Mouse (Mus musculus) retina, postnatal 1 day (tissue): Measurements from ENCODE around the gene Ly6g6e.

Experiments used
- DNase-seq: peaks from one replicate; pipeline ENCODE4 v3.0.0-alpha.2; 2012

Ly6g6e gene

DNA sequence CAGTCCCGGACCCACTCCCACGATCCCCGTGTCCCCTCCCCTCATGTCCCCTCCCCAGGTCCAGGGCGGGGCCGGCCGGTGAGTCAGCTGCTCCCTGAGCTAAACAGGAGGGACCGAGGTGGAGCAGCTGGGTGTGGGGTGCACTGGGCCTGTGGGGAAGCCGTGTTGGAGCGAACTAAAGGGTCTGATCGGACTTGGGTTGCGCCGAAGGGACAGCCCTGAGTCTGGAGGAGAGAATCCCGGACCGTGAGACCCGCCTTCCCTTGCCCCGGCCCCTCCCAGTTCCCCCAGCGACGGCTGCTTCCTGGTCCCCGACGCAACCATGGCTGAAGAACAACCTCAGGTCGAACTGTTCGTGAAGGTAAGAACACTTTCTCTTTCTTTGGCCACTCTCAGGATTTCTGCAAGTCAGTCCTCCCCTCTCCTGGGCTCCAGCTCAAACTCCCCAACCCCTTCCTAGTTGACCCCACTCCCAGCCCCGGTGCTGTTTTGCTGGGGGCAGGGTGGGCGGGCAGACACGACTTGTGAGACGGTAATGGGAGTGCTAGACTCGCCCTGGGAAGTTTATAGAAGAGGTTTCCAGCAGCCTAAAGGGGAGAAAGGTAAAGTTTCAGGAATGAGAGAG, 26.5 kb upstream of the Ly6g6e start:
- DNase-seq = peak; percentile 69

DNA sequence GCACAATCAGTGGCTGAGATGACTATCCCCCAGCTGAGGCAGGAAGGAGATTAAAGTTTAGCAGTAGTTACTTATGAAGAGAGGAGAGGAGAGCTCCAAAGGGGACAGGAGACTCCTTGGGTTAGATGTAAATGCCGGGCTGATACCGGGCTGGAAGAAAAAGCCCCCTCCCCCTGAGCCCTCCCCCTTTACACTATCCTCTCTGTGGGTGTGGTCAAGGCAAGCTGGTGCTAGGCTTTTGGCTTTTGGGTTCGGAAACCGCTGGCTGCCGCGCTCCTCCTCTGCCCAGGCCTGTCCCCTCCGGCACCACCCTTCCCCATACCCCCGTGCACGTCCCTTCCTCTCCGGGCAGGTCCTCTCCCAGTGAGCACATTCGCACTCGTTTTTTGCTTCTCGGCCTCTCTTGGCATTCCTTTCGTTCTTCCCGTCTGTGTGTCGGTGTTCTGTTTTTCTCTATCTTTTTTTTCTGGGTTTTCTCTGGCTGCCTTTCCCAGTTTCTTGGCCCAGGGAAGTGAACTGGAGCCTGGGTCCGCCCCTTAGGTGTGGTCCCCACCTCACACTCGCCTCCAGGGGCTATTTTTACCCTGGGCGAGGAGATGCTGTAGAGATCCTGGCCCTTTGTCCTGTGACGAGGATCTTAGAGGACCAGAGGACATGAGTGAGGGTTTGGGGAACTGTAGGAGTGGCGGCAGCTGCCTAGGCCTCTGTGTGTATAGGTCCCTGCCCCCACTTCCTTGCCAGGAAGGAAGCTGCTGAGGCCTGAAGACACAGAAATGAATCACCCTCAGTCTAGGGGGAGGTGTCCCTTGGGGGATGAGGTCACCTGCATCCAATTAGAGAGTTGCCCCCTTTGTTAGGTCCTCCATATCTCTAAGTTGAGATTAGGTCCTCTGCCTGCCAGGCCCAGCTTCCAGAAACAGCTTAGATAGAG, 25.3 kb upstream of the Ly6g6e start:
- DNase-seq = peak; percentile 82

DNA sequence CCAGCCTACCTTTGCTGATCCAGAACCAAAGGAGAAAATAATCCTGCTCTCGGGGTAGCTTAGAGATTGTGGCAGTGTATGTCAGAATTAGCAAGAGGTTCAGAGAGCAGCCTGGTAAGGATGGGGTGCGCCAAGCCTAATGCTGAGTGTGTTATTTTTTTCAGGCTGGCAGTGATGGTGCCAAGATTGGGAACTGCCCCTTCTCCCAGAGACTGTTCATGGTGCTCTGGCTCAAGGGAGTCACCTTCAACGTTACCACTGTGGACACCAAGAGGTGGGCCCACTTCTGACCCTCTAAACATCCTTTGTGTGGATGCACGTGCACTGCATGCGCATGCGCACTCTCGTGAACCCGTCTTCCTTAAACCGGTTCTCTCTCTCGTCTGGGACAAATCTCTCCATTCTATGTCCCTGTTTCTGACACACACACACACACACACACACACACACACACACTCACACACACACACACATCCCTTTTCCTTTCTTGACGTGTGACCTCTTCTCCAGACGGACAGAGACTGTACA, 24.4 kb upstream of the Ly6g6e start:
- no peak for DNase-seq

DNA sequence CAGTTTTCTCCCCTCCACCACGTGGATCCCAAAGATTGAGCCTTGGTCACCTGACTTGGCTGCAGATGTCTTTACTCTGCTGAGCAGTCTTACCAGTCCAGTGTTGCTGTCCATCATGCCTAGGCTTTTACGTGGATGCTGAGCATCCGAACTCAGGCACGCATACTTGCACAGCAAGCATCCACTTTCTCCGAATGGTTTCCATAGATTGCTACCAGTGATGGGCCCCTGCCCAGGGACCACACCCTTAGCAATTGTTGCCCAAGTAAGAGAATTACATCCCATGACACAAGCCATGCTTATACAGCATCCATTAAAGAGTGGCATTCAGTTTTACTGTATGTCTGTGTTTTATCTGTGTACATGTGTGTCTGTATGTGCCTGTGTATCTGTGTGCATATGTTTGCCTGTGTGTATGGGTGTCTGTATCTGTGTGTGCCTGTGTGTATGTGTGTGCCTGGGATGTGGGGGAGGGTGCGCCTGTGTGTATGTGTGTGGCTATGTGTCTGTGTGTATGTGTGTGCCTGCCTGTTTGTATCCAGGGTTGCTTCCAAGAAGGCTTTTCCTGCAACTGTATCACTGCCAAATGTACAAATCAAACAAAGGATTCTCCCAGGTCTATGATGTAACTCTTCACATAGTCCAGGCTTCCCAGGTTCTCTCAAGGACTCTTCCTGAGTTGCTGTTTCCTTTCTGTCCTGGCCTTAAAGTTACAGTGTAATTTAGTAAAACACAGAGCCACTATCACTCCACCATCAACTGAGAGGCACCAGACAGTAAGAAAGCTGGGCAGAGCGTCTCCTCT, 20.8 kb upstream of the Ly6g6e start:
- no peak for DNase-seq

DNA sequence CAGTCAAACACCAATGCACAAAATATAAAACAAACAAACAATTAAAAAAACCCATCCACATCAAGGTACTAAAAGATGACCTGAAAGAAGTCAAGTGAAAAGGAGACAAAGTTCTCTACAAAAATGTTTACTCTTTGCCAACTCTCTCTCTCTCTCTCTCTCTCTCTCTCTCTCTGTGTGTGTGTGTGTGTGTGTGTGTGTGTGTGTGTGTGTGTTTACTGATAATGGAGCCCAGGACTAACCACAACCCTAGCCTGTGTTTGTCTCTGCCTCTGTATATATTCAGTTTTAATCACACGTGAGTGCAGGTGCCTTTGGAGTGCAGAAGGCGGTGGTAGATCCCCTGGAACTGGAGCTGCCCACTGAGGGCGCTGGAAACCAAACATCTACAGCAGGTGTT, 19.6 kb upstream of the Ly6g6e start:
- DNase-seq = no peak

DNA sequence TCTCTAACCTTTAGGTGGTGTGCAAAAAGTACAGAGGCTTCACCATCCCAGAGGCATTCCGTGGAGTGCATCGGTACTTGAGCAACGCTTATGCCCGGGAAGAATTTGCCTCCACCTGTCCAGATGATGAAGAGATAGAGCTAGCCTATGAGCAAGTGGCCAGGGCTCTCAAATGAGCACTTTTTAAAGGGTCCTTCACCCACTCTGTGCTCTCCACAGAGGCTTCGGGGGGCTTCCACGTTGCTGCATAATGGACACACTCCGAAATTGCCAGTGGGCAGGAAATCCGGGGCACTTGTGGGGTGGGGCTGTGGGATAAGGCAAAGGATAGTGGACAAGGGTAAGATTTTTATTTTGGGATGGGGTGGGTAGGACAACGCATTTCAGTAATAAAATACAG, 18.4 kb upstream of the Ly6g6e start:
- DNase-seq = no peak

DNA sequence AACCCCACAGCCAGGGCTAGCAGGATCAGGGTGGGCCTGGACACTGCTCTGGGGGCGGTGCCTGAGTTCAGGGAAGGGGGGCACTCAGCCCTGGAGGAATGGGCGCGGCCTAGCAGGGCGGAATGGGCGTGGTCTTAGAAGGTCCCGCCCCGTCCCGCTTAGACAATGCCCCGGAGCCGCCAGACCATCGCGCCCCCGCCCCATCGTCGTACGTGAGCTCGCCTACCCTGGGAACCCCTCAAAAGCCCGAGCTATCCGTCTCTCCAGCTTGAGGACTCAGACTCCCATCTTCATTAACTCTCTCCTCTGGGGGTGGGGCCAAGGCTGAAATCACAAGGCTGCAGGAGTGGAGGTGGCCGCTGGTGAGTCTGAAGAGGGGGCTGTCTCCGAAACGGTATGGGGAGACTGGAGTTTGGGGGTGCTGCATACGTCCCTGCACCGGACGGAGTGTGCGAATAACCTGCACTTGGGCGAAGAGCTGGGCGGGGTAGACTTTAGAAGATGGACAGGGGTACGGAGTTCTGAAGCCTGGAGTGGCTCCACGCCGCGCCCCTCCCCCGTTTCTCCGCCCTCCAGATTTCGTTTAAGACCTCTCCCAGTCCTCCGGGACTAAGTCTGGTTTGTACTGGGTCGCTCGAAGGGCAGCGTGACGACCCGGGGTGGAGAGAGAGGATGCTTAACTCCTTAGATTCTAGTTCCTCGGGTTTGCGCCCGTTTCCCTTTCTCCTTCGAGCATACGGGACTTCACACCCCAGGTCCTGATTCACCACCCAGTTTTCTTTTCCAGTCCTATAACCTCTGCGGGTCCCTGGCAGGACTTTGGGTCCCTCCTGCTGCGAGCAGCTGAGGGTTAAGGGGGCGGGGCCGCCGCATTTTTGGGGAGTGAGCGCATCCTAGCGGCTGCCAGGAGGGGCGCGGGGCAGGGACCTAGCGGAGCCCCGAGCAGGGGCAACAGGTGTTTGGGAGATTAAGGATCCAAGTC, 17.5 kb upstream of the Ly6g6e start, which contains the start of gene Ddah2:
Gene Ddah2 (plus strand): TSS at position 125 of the 982 bp plus-strand sequence.
- peak; percentile 96 for DNase-seq

DNA sequence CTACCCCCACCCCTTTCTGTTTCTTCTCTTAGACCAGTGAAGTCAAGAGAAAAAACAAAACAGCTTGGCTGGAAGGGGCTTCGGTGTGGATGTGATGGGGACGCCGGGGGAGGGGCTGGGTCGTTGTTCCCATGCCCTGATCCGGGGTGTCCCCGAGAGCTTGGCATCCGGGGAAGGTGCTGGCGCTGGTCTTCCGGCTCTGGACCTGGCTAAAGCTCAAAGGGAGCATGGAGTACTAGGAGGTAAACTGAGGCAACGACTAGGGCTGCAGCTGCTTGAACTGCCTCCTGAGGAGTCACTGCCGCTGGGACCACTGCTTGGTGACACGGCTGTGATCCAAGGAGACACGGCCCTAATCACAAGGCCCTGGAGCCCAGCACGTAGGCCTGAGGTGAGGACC, 16.6 kb upstream of the Ly6g6e start:
- no peak for DNase-seq

DNA sequence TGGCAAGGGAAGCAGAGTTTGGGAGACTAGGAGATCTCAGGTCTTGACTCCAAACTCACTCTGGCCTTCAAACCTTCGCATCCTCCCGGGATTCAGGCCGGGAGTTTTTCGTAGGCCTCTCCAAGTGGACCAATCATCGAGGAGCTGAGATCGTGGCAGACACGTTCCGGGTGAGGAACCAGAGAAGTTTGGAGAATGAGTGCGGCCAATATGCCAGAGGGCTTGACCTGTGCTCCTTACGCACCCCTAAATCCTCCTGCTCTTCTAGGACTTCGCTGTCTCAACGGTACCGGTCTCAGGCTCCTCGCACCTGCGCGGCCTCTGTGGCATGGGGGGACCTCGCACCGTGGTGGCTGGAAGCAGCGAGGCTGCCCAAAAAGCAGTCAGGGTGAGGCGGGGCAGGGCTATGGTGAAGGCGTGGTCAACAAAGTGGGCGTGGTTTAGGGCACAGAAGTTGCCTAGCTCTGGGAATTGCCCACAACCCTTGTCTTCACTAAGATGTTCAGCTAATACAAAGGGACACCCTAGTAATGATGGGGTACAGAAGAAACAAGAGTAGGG, 15.9 kb upstream of the Ly6g6e start:
- DNase-seq = no peak

DNA sequence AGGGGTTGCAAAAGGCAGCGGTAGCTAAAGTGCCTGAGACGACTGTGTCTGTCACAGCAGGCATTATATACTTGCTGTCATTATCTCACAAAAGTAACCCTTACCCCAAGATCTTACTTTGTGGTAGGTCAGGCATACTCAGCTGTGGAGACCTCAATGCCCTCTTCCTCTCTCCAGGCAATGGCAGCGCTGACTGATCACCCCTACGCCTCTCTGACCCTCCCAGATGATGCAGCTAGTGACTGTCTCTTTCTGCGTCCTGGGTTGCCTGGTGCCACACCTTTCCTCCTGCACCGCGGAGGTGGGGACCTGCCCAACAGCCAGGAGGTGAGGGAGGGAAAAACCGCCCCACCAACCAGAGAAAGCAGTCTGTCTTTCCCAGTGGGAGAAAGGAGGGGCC, 15.4 kb upstream of the Ly6g6e start:
- no peak for DNase-seq

DNA sequence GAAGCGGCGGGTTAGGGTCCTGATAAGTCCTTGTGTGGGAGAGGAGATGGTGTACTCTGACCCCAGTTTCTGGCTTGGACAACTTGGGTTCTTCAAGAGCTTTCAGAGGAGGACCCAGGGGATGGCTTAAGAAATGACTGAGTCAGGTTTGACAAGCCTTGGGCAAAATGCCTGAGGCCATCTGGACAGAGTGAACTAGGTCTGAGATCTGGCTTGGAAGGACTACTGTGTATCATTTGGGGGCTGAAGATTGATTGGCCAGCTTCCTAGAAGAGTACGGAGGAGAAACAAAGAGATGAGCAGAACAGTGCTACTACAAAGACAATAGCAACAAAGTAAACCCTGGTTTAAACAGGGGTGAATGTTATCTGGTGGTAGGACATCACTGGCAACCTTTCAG, 13.2 kb upstream of the Ly6g6e start:
- DNase-seq = no peak

DNA sequence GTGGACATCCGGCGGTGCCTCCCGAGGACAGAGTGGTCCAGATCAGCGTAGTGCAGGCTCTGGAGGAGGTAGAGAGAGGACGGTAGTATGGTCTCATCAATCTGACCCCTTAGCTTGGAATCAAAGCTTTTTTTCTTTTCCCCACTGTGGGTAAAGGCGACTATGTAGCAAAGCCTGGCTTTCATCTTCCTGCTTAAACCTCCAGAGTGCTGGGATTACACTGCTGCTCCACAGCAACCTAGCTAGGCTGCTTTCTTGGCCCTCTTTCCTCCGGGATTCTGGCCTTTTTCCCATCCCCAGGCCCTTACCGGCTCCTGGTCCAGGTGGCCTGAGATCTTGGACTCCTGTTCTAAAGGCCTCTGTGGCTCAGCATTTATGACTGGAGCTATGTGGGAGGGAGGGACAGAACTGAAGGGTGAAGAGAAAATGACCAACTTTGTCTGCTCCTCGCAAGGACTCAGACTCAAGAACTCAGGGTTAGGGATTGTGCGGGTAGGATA, 12.3 kb upstream of the Ly6g6e start:
- DNase-seq = no peak

DNA sequence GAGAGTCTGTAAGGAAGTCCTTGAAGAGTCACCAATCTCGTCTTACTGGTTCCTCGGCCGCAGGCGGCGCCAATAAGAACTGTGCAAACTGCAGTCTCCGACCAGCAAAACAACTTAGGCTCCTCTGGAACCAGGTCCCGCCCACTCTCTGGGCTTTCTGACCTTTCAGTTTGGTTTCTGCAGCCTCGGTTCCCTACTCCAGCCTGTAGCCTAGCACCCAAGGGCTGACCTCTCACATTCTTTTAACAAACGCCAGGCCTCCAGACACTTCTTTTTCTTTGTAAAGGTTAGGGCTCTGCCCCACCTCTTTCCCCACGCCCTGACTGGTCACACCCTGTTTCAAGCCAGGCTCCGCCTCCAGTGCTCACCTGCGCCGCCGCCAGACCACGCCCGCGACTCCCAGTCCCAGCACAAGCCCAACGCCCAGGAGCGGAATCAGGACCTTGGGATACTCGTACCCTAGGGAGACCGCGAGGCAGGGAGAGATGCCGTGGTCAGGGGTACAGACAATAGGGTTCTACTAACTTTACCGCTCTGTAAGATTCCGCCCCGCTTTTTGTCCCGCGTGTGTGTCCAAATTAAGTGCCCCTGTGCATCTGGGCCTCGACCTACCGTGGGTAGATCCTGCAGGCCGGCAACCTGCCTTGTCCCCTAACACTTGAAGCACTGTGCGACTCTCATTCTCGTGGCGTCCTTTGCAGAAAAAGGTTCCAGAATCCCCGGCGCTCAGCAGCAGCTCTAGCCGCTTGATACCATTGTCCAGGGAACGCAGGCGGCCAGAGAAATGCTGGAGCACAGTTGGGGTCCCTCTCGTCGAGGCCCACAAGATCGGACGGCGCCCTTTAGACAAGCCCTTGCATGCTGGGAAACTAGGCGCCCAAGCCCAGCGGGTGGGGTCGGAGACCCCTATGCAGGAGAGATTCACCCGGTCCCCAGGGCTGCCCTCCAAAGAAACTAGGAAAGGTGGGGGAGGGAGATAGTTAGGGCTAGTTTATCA, 11.5 kb upstream of the Ly6g6e start, which contains the start of gene Ly6g6c:
Gene Ly6g6c (plus strand): TSS at position 438 of the 997 bp plus-strand sequence.
- DNase-seq = peak; percentile 40

DNA sequence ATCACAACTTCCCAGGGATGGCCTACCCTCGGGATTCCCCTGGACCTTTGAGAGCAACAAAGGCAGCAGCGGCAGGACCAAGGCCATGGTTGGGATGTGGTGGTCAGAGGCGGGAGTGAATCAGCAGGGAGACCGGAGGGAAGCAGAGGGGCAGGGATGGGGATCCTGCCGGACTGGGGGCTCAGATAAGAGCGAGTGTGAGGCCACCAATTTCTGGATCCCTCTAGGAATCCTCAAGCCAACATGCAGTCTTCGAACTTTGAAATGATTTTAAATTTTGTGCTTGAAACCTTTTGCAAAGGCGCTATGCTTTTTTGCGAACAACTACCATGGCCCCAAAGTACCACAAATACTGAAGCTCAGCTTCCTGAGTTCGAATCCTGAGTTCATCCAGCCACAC, 10.6 kb upstream of the Ly6g6e start, which contains the start of gene Mpig6b:
Gene Mpig6b (minus strand): TSS at position 101 of the 400 bp plus-strand sequence.
- DNase-seq = no peak

DNA sequence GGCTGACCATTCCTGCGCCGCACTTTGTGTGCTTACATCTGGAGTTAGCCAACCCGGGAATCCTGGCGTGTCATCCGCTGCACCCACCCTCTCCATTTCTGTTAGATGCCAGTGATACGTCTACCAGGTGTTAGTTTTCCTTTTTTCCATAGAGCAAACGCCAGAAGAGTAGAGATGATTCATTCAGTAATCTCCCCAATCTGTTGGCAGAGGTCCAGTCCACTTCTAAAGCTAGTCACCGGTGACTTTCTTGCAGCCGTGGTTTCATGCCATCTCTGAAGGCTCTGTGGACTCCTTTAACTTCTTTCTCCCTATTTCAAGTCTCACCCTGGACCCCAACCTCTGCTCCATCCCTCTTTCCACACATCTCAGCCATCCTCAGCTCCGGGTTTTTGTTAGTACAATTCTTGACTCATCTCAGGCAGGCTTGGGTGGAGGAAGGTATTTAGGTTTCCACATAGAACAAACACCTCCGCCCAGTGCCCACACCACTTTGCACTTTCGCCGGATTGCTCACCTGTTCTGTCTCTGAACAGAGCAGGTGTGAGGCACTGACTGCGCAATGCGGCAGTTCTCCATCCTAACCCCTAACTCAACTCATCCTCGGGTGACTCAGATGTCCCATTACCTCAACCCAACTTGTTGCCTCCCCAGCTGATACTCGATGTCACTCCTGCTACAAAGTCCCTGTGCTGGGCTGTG, 8.3 kb upstream of the Ly6g6e start:
- DNase-seq = no peak

DNA sequence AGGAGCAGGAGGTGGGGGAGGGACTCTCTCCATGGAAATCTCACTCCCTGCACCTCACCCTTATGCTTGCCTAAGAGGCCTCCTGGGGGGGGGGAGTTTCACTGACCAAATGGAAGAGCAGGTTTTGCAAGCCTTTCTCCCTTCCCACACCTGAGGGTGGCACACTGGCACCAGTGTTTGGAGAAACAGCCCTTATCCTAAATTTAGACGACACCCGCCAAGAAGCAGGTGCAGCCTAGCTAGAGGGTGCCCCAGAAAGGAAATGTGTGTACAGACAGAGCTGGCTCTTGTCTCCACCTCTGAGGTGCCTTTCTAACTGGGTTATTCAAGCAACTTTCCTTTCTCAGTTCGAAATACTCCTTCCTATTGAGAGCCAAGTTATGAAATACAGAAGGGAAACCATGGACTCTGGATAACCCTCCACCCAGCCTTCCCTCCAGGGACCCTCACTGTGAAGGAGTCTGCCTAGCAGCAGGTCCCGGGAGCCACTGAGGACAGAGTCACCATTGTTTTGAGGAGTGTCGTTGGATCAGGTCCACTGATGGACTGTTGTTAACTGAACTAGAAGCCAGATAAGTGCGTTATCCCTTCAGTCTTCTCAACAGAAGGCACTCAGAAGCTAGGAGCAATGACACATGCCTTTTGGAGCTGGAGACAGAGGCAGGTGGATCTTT, 6.0 kb upstream of the Ly6g6e start:
- no peak for DNase-seq

DNA sequence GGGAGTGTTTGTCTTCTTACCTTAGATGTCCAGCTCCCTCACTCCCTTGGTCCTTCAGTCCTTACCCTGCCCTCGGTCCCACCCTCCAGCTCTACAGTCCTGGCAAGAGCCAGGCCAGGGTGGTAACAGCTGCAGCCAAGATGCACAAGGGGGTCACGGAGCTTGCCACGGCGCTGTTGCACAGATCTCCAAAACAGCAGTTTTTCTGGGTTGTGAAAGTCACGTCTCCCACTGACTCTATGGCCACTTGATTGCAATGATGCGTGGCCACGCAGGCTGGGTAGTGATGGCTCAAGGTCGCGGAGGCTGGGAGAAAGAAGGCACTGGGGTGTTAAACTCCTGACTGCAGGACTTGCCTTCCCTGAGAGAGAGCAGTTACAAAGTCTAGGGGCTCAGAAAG, 5.2 kb upstream of the Ly6g6e start:
- DNase-seq = no peak

DNA sequence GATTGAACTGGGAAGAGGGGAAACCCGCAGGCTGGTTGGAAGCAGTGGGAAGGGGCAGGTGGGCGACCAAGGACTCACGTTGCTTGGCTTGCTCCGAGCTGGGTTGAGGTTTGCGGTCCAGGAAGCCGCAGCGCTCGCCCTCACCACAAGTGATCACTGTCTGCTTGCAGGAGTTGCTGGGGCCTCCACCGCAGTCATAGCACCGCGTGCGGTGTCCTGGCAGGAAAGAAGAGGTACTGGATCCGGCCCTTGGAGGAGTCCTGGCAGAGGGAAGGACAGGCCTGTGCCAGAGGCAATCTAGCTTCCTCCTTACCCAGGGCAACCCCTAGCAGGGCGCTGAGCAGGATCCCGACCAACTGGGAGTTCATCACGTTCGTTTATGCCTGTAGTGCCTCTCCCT, 2.6 kb upstream of the Ly6g6e start:
- DNase-seq = no peak

DNA sequence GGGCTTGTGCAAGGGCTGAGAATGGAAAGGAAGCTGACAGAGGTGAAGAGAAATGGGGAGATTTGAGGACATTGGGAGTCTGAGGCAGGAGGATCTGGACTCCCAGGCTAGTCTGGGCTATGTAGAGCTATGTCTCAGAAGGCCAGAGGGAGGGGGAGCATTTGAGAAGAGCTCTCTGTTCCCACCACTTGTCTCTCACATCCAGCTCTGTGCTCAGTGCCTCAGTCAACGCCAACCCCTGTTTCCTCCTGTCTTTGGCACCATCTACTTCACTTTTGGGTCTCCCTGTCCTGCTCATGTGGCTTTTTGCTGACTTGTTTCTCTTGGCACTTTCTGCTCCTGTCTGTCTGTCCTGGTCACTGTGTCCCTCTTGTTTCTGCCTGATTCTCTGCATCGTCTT, 583 bp downstream of the Ly6g6e start:
- DNase-seq = no peak
